Mouse (Mus musculus): ENCODE data around the gene Olfr791. TPM values are rescaled to one million over a fixed set of nuclear protein-coding genes. Genes with fewer than 3 reads are reported as not detected.

Gene Olfr791
- total and polyA plus RNA-seq, 3 experiments: not detected

- DNase-seq (ENCODE audit: low read depth, low spot score): no peak
- H3K9me3 ChIP-seq (replicated peaks; ENCODE audit: insufficient read depth, low read length): no peaks in the 10 kb centered on the region
- no peaks in the 10 kb centered on the region for H3K79me2 ChIP-seq (ENCODE audit: control insufficient read depth, insufficient read depth, low read length, poor library complexity)
- no peak within 1 kb of the TSS for H3K27ac ChIP-seq (ENCODE audit: control insufficient read depth, low read depth, low read length)
- no peak for TF ChIP-seq POLR2A (IDR thresholded peaks at IDR 0.05; ENCODE audit: control insufficient read depth in 1 of 2, insufficient read depth in 1 of 2, low read depth in 1 of 2, low read length in 2 of 2, poor library complexity in 1 of 2)
- TF ChIP-seq MAZ (IDR thresholded peaks at IDR 0.05; ENCODE audit: low read depth, low read length): no peak
- TF ChIP-seq RCOR1 (IDR thresholded peaks at IDR 0.05; ENCODE audit: low read depth, low read length): no peak
- no peak for TF ChIP-seq MYB (IDR thresholded peaks at IDR 0.05; ENCODE audit: low read depth, low read length)
- TF ChIP-seq POLR2AphosphoS5 (IDR thresholded peaks at IDR 0.05; ENCODE audit: borderline replicate concordance, low read depth, low read length): no peak
- TF ChIP-seq E2F4 (IDR thresholded peaks at IDR 0.05; ENCODE audit: borderline replicate concordance, low read depth, low read length): no peak
- TF ChIP-seq EP300 (IDR thresholded peaks at IDR 0.05; ENCODE audit: low read depth in 1 of 2, low read length in 2 of 2): no peak
- no peak for TF ChIP-seq USF1 (IDR thresholded peaks at IDR 0.05; ENCODE audit: low read depth, low read length)
- TF ChIP-seq SMC3 (IDR thresholded peaks at IDR 0.05; ENCODE audit: low read depth, low read length): no peak
- no peak for TF ChIP-seq ELF1 (IDR thresholded peaks at IDR 0.05; ENCODE audit: low read depth, low read length)
- TF ChIP-seq SIN3A (IDR thresholded peaks at IDR 0.05; ENCODE audit: low read length): no peak
- no peak for TF ChIP-seq CHD2 (IDR thresholded peaks at IDR 0.05; ENCODE audit: low read length)
- no peak for TF ChIP-seq TBP (IDR thresholded peaks at IDR 0.05; ENCODE audit: low read depth, low read length)
- TF ChIP-seq NRF1 (IDR thresholded peaks at IDR 0.05; ENCODE audit: insufficient read depth, low read depth, low read length, poor library complexity, severe bottlenecking): no peak
- no peak for TF ChIP-seq CTCF (IDR thresholded peaks at IDR 0.05 in 2 of 3, conservative IDR thresholded peaks at IDR 0.05 in 1 of 3; ENCODE audit: control insufficient read depth in 1 of 3, insufficient read depth in 1 of 3, low read depth in 2 of 3, low read length in 3 of 3, poor library complexity in 1 of 3, severe bottlenecking in 1 of 3)
- no peak for TF ChIP-seq MXI1 (IDR thresholded peaks at IDR 0.05; ENCODE audit: low read depth, low read length)
- H3K4me3 ChIP-seq (ENCODE audit: control insufficient read depth in 1 of 2, insufficient read depth in 1 of 2, low read depth in 2 of 2, low read length in 2 of 2): no peak within 1 kb of the TSS
- H3K4me1 ChIP-seq (ENCODE audit: control insufficient read depth in 1 of 2, insufficient read depth in 2 of 2, low read length in 2 of 2): no peaks in the 10 kb centered on the region
- no peak within 1 kb of the TSS for H3K9ac ChIP-seq (ENCODE audit: control insufficient read depth, low read depth, low read length, poor library complexity, severe bottlenecking)
- H3K36me3 ChIP-seq (ENCODE audit: control insufficient read depth in 1 of 2, insufficient read depth in 2 of 2, low read length in 2 of 2): no peaks in the 10 kb centered on the region
- H3K27me3 ChIP-seq (ENCODE audit: control insufficient read depth in 1 of 2, insufficient read depth in 2 of 2, low read length in 2 of 2): no peaks in the 10 kb centered on the region
Observed at GRCm38 (mm10) chr10:129567355-129567754, 45.8 kb downstream of the Olfr791 start, which contains the start of gene Olfr794. Gene Olfr794, plus strand, starts transcription at chr10:129567655.

DNA sequence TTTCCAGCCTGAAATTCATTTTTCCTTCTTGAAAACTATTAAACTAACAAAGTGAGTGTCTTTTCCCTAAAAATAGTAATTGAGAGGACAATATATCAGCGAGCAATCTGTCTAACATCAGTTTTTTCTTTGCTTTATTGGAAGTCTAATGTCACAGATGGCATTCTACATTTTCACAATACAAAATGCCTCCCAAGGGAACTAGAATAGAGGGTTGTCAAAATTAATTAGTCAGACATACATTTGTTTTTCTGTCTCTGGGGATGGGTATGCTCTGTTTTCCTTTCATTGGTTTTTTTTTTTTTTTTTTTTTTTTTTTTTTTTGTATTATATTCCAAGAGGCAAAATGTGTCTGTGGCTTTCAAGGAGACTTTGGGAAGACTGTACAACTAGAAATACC is 55.5 kb downstream of the Olfr791 start:
- Histone ChIP-seq H3K27me3 (ENCODE audit: control insufficient read depth in 1 of 2, insufficient read depth in 2 of 2, low read length in 2 of 2) (no peaks in the 10 kb centered on the region), H3K79me2 (ENCODE audit: control insufficient read depth, insufficient read depth, low read length, poor library complexity) (no peaks in the 10 kb centered on the region), H3K9ac (ENCODE audit: control insufficient read depth, low read depth, low read length, poor library complexity, severe bottlenecking) (no peak overlapping the region), H3K4me3 (ENCODE audit: control insufficient read depth in 1 of 2, insufficient read depth in 1 of 2, low read depth in 2 of 2, low read length in 2 of 2) (no peak overlapping the region), H3K9me3 (replicated peaks; ENCODE audit: insufficient read depth, low read length) (no peaks in the 10 kb centered on the region), H3K36me3 (ENCODE audit: control insufficient read depth in 1 of 2, insufficient read depth in 2 of 2, low read length in 2 of 2) (no peaks in the 10 kb centered on the region), H3K4me1 (ENCODE audit: control insufficient read depth in 1 of 2, insufficient read depth in 2 of 2, low read length in 2 of 2) (no peaks in the 10 kb centered on the region), H3K27ac (ENCODE audit: control insufficient read depth, low read depth, low read length) (no peak overlapping the region)
- no peak for DNase-seq (ENCODE audit: low read depth, low spot score)
- TF ChIP-seq MYB (IDR thresholded peaks at IDR 0.05; ENCODE audit: low read depth, low read length) (no peak), MYC (IDR thresholded peaks at IDR 0.05; ENCODE audit: low read depth, low read length) (no peak), BHLHE40 (IDR thresholded peaks at IDR 0.05; ENCODE audit: borderline replicate concordance, low read depth, low read length) (no peak), SMC3 (IDR thresholded peaks at IDR 0.05; ENCODE audit: low read depth, low read length) (no peak), E2F4 (IDR thresholded peaks at IDR 0.05; ENCODE audit: borderline replicate concordance, low read depth, low read length) (no peak), USF1 (IDR thresholded peaks at IDR 0.05; ENCODE audit: low read depth, low read length) (no peak), TCF12 (IDR thresholded peaks at IDR 0.05; ENCODE audit: low read depth, low read length) (no peak), RCOR1 (IDR thresholded peaks at IDR 0.05; ENCODE audit: low read depth, low read length) (no peak), NELFE (IDR thresholded peaks at IDR 0.05; ENCODE audit: low read depth, low read length) (no peak), MAX (IDR thresholded peaks at IDR 0.05; ENCODE audit: low read length) (no peak), SIN3A (IDR thresholded peaks at IDR 0.05; ENCODE audit: low read length) (no peak), ZNF384 (IDR thresholded peaks at IDR 0.05; ENCODE audit: low read depth, low read length) (no peak), TAL1 (IDR thresholded peaks at IDR 0.05; ENCODE audit: low read length) (no peak), POLR2AphosphoS5 (IDR thresholded peaks at IDR 0.05; ENCODE audit: borderline replicate concordance, low read depth, low read length) (no peak), UBTF (IDR thresholded peaks at IDR 0.05; ENCODE audit: borderline replicate concordance, insufficient read depth, low read depth, low read length) (no peak)

All from MEL (cell line).